Mouse (Mus musculus) CD8-positive naive resting alpha-beta T cell, adult 2 months (primary cell): Measurements from ENCODE around the gene Strn4.

Experiments
- DNase-seq, 2 experiments: peaks; one replicate each; pipeline ENCODE4 v3.0.0; 2022; ENCODE audit warnings: low read depth in 2 of 2, low spot score in 2 of 2

Gene Strn4

GRCm38 (mm10) chr7:16815351-16815941 is at the start of gene Strn4:
Strn4 (plus strand) TSS chr7:16815889.
- DNase-seq: no peak

GRCm38 (mm10) chr7:16766443-16766842 is 49.2 kb upstream of the Strn4 start:
- DNase-seq: no peak

- DNase-seq: no peak
Observed at GRCm38 (mm10) chr7:16775888-16776287, 39.8 kb upstream of the Strn4 start.

GRCm38 (mm10) chr7:16780076-16780475 is 35.6 kb upstream of the Strn4 start:
- DNase-seq: no peak

GRCm38 (mm10) chr7:16780825-16781554 is 34.7 kb upstream of the Strn4 start, which contains the start of gene Slc1a5:
Slc1a5 (plus strand) TSS chr7:16781340.
- DNase-seq: peak; percentile 88 to 92

GRCm38 (mm10) chr7:16781555-16781815 is 34.2 kb upstream of the Strn4 start:
- DNase-seq: no peak

- peak in 1 of 2 experiments; percentile 21 for DNase-seq
Observed at GRCm38 (mm10) chr7:16781816-16782554, 33.7 kb upstream of the Strn4 start.

GRCm38 (mm10) chr7:16782555-16783125 is 33.0 kb upstream of the Strn4 start:
- DNase-seq: no peak

GRCm38 (mm10) chr7:16783224-16783688 is 32.4 kb upstream of the Strn4 start:
- DNase-seq: peak in 1 of 2 experiments; percentile 28

- no peak for DNase-seq
Observed at GRCm38 (mm10) chr7:16783758-16784415, 31.8 kb upstream of the Strn4 start.

- DNase-seq: no peak
Observed at GRCm38 (mm10) chr7:16784498-16784976, 31.2 kb upstream of the Strn4 start.

GRCm38 (mm10) chr7:16785541-16786083 is 30.1 kb upstream of the Strn4 start:
- no peak for DNase-seq

- DNase-seq: no peak
Observed at GRCm38 (mm10) chr7:16792316-16792715, 23.4 kb upstream of the Strn4 start.

- DNase-seq: no peak
Observed at GRCm38 (mm10) chr7:16793010-16793725, 22.5 kb upstream of the Strn4 start.

GRCm38 (mm10) chr7:16794886-16795285 is 20.8 kb upstream of the Strn4 start:
- DNase-seq: no peak

- no peak for DNase-seq
Observed at GRCm38 (mm10) chr7:16804409-16805028, 11.2 kb upstream of the Strn4 start.

GRCm38 (mm10) chr7:16807936-16808335 is 7.8 kb upstream of the Strn4 start:
- DNase-seq: no peak

- no peak for DNase-seq
Observed at GRCm38 (mm10) chr7:16808647-16809046, 7.0 kb upstream of the Strn4 start.

GRCm38 (mm10) chr7:16809739-16810138 is 6.0 kb upstream of the Strn4 start:
- peak; percentile 26 to 47 for DNase-seq
